Mouse (Mus musculus) limb, embryonic 11.5 days (tissue): ENCODE results near the gene Atl1. TPM values are rescaled to one million over a fixed set of nuclear protein-coding genes. Genes with fewer than 3 reads are reported as not detected.

ENCODE experiments used
- ATAC-seq: fragments of 200-750 bp; cut with Nextera tagmentation; 2 replicates; pipeline ENCODE4 v1.8.0; 2017; ENCODE audit warnings: low read depth; ENCODE audit not compliant: insufficient number of reproducible peaks, low FRiP score, low TSS enrichment
- DNase-seq: peaks from one replicate; pipeline ENCODE4 v3.0.0-alpha.2; 2015; ENCODE audit warnings: low spot score
- H3K27ac ChIP-seq: fragments of 300-500 bp; sonication (generic); replicated peaks from 2 replicates; pipeline ENCODE4 v1.5.1; 2014; ENCODE audit warnings: low read depth, mild to moderate bottlenecking, low read length
- H3K27me3 ChIP-seq: fragments of 300-500 bp; sonication (generic); 2 replicates; pipeline ENCODE4 v1.6.1; 2014; ENCODE audit warnings: mild to moderate bottlenecking, low read length, mixed read lengths; ENCODE audit not compliant: control insufficient read depth, insufficient read depth
- H3K36me3 ChIP-seq: fragments of 300-500 bp; sonication (generic); 2 replicates; pipeline ENCODE4 v1.6.1; 2014; ENCODE audit warnings: mild to moderate bottlenecking, low read length, moderate library complexity, mixed read lengths; ENCODE audit not compliant: control insufficient read depth, insufficient read depth
- H3K4me1 ChIP-seq: fragments of 300-500 bp; sonication (generic); 2 replicates; pipeline ENCODE4 v1.6.1; 2014; ENCODE audit warnings: low read length, mixed read lengths; ENCODE audit not compliant: control insufficient read depth, insufficient read depth
- H3K4me2 ChIP-seq: fragments of 300-500 bp; sonication (generic); 2 replicates; pipeline ENCODE4 v1.6.1; 2014; ENCODE audit warnings: low read depth, mild to moderate bottlenecking, moderate library complexity; ENCODE audit not compliant: severe bottlenecking
- H3K4me3 ChIP-seq: fragments of 300-500 bp; sonication (generic); 2 replicates; pipeline ENCODE4 v1.5.1; 2014; ENCODE audit warnings: low read depth, low read length
- H3K9ac ChIP-seq: fragments of 300-500 bp; sonication (generic); 2 replicates; pipeline ENCODE4 v1.6.1; 2014; ENCODE audit warnings: mild to moderate bottlenecking, low read length
- H3K9me3 ChIP-seq: fragments of 300-500 bp; sonication (generic); 2 replicates; pipeline ENCODE4 v1.6.1; 2016; ENCODE audit warnings: low read length; ENCODE audit not compliant: control insufficient read depth
- WGBS: fragments of 180-500 bp; shearing (Covaris S2); extraction: QIAGEN DNeasy Blood & Tissue Kit; methylation state at CpG from one replicate; pipeline ENCODE4 v1.1.7; 2014; 5-methylcytosine and 5-hydroxymethylcytosine counted together
- polyA plus RNA-seq: library from polyadenylated mRNA; unstranded; fragments of >200 nt; fragmentation: Nextera tagmentation; extraction: Ambion mirVana; gene quantifications from 2 replicates; pipeline ENCODE4 v1.2.1, GENCODE M21; 2014

Gene Atl1
- polyA plus RNA-seq, 1 experiment from 2014 or later, result 2.9 TPM

GRCm38 (mm10) chr12:69877842-69878363, 14.5 kb upstream of the Atl1 start:
- Histone ChIP-seq H3K36me3 (no peaks in the 10 kb centered on the region), H3K27ac (no peak overlapping the region), H3K27me3 (no peaks in the 10 kb centered on the region), H3K4me1 (peaks cover 6% of the 10 kb centered on the region; the same call in 1 of the 2 replicates), H3K9me3 (no peaks in the 10 kb centered on the region), H3K4me3 (no peak overlapping the region), H3K4me2 (no peak overlapping the region), H3K9ac (no peak overlapping the region)
- WGBS, result 85% methylated on average over 9 of the region's 9 CpGs
- ATAC-seq (no peak), DNase-seq (no peak)

- Histone ChIP-seq H3K4me2 (no peak overlapping the region), H3K27ac (no peak overlapping the region), H3K9me3 (no peaks in the 10 kb centered on the region), H3K9ac (no peak overlapping the region), H3K4me1 (peaks cover 6% of the 10 kb centered on the region; the same call in 1 of the 2 replicates), H3K4me3 (no peak overlapping the region), H3K36me3 (no peaks in the 10 kb centered on the region), H3K27me3 (no peaks in the 10 kb centered on the region)
- DNase-seq (peak; percentile 26), ATAC-seq (no peak)
- 10% methylated on average over 4 of the region's 4 CpGs for WGBS
These were observed 13.2 kb upstream of the Atl1 start for GRCm38 (mm10) chr12:69879172-69879665.

- DNase-seq (no peak), ATAC-seq (no peak)
- Histone ChIP-seq H3K36me3 (no peaks in the 10 kb centered on the region), H3K27me3 (no peaks in the 10 kb centered on the region), H3K9me3 (no peaks in the 10 kb centered on the region), H3K4me2 (no peak overlapping the region), H3K9ac (no peak overlapping the region), H3K4me3 (no peak overlapping the region), H3K4me1 (peaks cover 6% of the 10 kb centered on the region; the same call in 1 of the 2 replicates), H3K27ac (no peak overlapping the region)
- 31% methylated on average over 6 of the region's 6 CpGs for WGBS
These were observed 12.7 kb upstream of the Atl1 start for GRCm38 (mm10) chr12:69879739-69880138.

GRCm38 (mm10) chr12:69881198-69881905, 11.1 kb upstream of the Atl1 start:
- no peak overlapping the region for H3K4me2 ChIP-seq
- WGBS, result 37% methylated on average over 10 of the region's 10 CpGs

GRCm38 (mm10) chr12:69884053-69884452, 8.4 kb upstream of the Atl1 start:
- no peak overlapping the region for H3K4me2 ChIP-seq
- no peak for ATAC-seq
- H3K9ac ChIP-seq, result no peak overlapping the region
- H3K9me3 ChIP-seq, result no peaks in the 10 kb centered on the region
- no peaks in the 10 kb centered on the region for H3K36me3 ChIP-seq
- DNase-seq, result no peak
- no peak overlapping the region for H3K27ac ChIP-seq
- 93% methylated on average over 5 of the region's 5 CpGs for WGBS
- no peak overlapping the region for H3K4me3 ChIP-seq
- no peaks in the 10 kb centered on the region for H3K27me3 ChIP-seq
- H3K4me1 ChIP-seq, result peaks cover 8% of the 10 kb centered on the region; the same call in 1 of the 2 replicates

More at GRCm38 (mm10) chr12:69881198-69881905, 11.1 kb upstream of the Atl1 start:
- ATAC-seq, result no peak
- no peak for DNase-seq
- Histone ChIP-seq H3K36me3 (no peaks in the 10 kb centered on the region), H3K9ac (no peak overlapping the region), H3K4me3 (no peak overlapping the region), H3K27me3 (no peaks in the 10 kb centered on the region), H3K27ac (no peak overlapping the region), H3K4me1 (peaks cover 6% of the 10 kb centered on the region; the same call in 1 of the 2 replicates), H3K9me3 (no peaks in the 10 kb centered on the region)

GRCm38 (mm10) chr12:69885170-69885923, 7.1 kb upstream of the Atl1 start:
- no peaks in the 10 kb centered on the region for H3K27me3 ChIP-seq
- peaks cover 6% of the 10 kb centered on the region; the same call in 1 of the 2 replicates for H3K4me1 ChIP-seq
- H3K9me3 ChIP-seq, result no peaks in the 10 kb centered on the region
- 94% methylated on average over 5 of the region's 5 CpGs for WGBS
- H3K4me3 ChIP-seq, result no peak overlapping the region
- DNase-seq (no peak), ATAC-seq (no peak)
- no peak overlapping the region for H3K9ac ChIP-seq
- no peak overlapping the region for H3K4me2 ChIP-seq
- H3K36me3 ChIP-seq, result no peaks in the 10 kb centered on the region
- H3K27ac ChIP-seq, result no peak overlapping the region

GRCm38 (mm10) chr12:69887776-69888175, 4.6 kb upstream of the Atl1 start:
- DNase-seq (no peak), ATAC-seq (no peak)
- Histone ChIP-seq H3K9me3 (no peaks in the 10 kb centered on the region), H3K27me3 (no peaks in the 10 kb centered on the region), H3K27ac (no peak overlapping the region), H3K36me3 (no peaks in the 10 kb centered on the region), H3K4me2 (no peak overlapping the region), H3K9ac (no peak overlapping the region), H3K4me3 (no peak overlapping the region), H3K4me1 (0 out of 2 replicates have a peak, but pooled peaks cover 5% of the 10 kb centered on the region)
- 81% methylated on average over 6 of the region's 6 CpGs for WGBS

GRCm38 (mm10) chr12:69888345-69888744, 4.1 kb upstream of the Atl1 start:
- Histone ChIP-seq H3K9ac (no peak overlapping the region), H3K27ac (no peak overlapping the region), H3K4me2 (no peak overlapping the region), H3K36me3 (no peaks in the 10 kb centered on the region), H3K4me3 (no peak overlapping the region), H3K9me3 (no peaks in the 10 kb centered on the region), H3K27me3 (no peaks in the 10 kb centered on the region), H3K4me1 (0 out of 2 replicates have a peak, but pooled peaks cover 5% of the 10 kb centered on the region)
- 79% methylated on average over 1 of the region's 1 CpGs for WGBS
- no peak for ATAC-seq
- no peak for DNase-seq
